8 mouse cellular contexts compared by ENCODE assay signal in genomic region chr7:100988092-100988491, GRCm38 (mm10). TPM values are rescaled to one million over a fixed set of nuclear protein-coding genes. Genes with fewer than 3 reads are reported as not detected.
DNase-seq lines count a peak whose midpoint lies in the region; ATAC-seq and TF ChIP-seq lines count a peak whose summit lies in the region.

No protein-coding gene starts in this region.

- 0 out of 2 replicates have a peak overlapping the region, but pooled peaks have one; percentile 7 for H3K27ac ChIP-seq in heart, adult 2 months
- H3K27ac ChIP-seq in limb, embryonic 13.5 days = no peak overlapping the region
- H3K27ac ChIP-seq in midbrain, postnatal 0 days (ENCODE audit: low read depth, low read length) = no peak overlapping the region
- H3K27ac ChIP-seq in stomach, embryonic 14.5 days (ENCODE audit: low read length) = no peak overlapping the region

- H3K4me2 ChIP-seq in limb, embryonic 13.5 days (replicated peaks) = 0 out of 2 replicates have a peak overlapping the region, but pooled peaks have one; percentile 21
- no peak overlapping the region for H3K4me2 ChIP-seq in midbrain, postnatal 0 days (ENCODE audit: low read depth, low read length, poor library complexity, severe bottlenecking)
- H3K4me2 ChIP-seq in stomach, embryonic 14.5 days (replicated peaks; ENCODE audit: low read depth, low read length) = no peak overlapping the region

- peak; percentile 19; the same call in 1 of the 2 replicates for TF ChIP-seq POLR2A in heart, adult 2 months (IDR thresholded peaks at IDR 0.05; ENCODE audit: insufficient read depth, low read depth, low read length)

- H3K9ac ChIP-seq in heart, adult 2 months (ENCODE audit: low read depth, low read length) = no peak overlapping the region; the same call in 1 of the 2 replicates
- H3K9ac ChIP-seq in limb, embryonic 13.5 days = no peak overlapping the region
- H3K9ac ChIP-seq in midbrain, postnatal 0 days (replicated peaks; ENCODE audit: low read length, poor library complexity, severe bottlenecking) = no peak overlapping the region
- H3K9ac ChIP-seq in stomach, embryonic 14.5 days (replicated peaks; ENCODE audit: low read depth, low read length) = no peak overlapping the region

- TF ChIP-seq EP300 in heart, adult 2 months (IDR thresholded peaks at IDR 0.05; ENCODE audit: insufficient read depth, low read depth, low read length) = peak; percentile 97

- TF ChIP-seq CTCF in heart, adult 2 months (IDR thresholded peaks at IDR 0.05) = peak; percentile 86
- TF ChIP-seq CTCF in midbrain, postnatal 0 days (IDR thresholded peaks at IDR 0.05) = peak; percentile 85

- peaks cover 22% of the 10 kb centered on the region for H3K4me1 ChIP-seq in heart, adult 2 months (ENCODE audit: control insufficient read depth, insufficient read depth, low read length)
- peaks cover 16% of the 10 kb centered on the region for H3K4me1 ChIP-seq in limb, embryonic 13.5 days
- H3K4me1 ChIP-seq in midbrain, postnatal 0 days (ENCODE audit: insufficient read depth, low read length) = no peaks in the 10 kb centered on the region; the same call in 1 of the 2 replicates
- no peaks in the 10 kb centered on the region; the same call in 1 of the 2 replicates for H3K4me1 ChIP-seq in stomach, embryonic 14.5 days (ENCODE audit: control insufficient read depth, insufficient read depth, low read length)

- H3K9me3 ChIP-seq in limb, embryonic 13.5 days = no peaks in the 10 kb centered on the region
- no peaks in the 10 kb centered on the region for H3K9me3 ChIP-seq in midbrain, postnatal 0 days (ENCODE audit: low read length)
- H3K9me3 ChIP-seq in stomach, embryonic 14.5 days (ENCODE audit: control insufficient read depth, low read depth, low read length) = no peaks in the 10 kb centered on the region

- peaks cover 7% of the 10 kb centered on the region; the same call in 1 of the 2 replicates for H3K36me3 ChIP-seq in heart, adult 2 months (ENCODE audit: control insufficient read depth, insufficient read depth, low read length)
- H3K36me3 ChIP-seq in limb, embryonic 13.5 days = no peaks in the 10 kb centered on the region
- no peaks in the 10 kb centered on the region for H3K36me3 ChIP-seq in midbrain, postnatal 0 days (ENCODE audit: insufficient read depth, low read length)
- no peaks in the 10 kb centered on the region for H3K36me3 ChIP-seq in stomach, embryonic 14.5 days (ENCODE audit: control insufficient read depth, insufficient read depth, low read length)

- DNase-seq in thymus, postnatal 0 days (ENCODE audit: low spot score) = peak; percentile 14
- no peak for DNase-seq in thymus, adult 18-20 months
- peak; percentile 85 for DNase-seq in embryo, embryonic 10 days (ENCODE audit: low spot score)
- peak; percentile 84 to 86 for DNase-seq in heart, adult 2 months
- DNase-seq in kidney, adult 11 months = peak; percentile 77
- DNase-seq in midbrain, postnatal 0 days (ENCODE audit: low spot score) = peak; percentile 80

- H3K27me3 ChIP-seq in heart, adult 2 months (ENCODE audit: control insufficient read depth, insufficient read depth, low read length) = no peaks in the 10 kb centered on the region
- H3K27me3 ChIP-seq in limb, embryonic 13.5 days = no peaks in the 10 kb centered on the region
- no peaks in the 10 kb centered on the region for H3K27me3 ChIP-seq in midbrain, postnatal 0 days (ENCODE audit: insufficient read depth, low read length)
- no peaks in the 10 kb centered on the region for H3K27me3 ChIP-seq in stomach, embryonic 14.5 days (ENCODE audit: control insufficient read depth, insufficient read depth, low read length)

- H3K4me3 ChIP-seq in heart, adult 2 months = no peak overlapping the region
- no peak overlapping the region for H3K4me3 ChIP-seq in limb, embryonic 13.5 days
- no peak overlapping the region for H3K4me3 ChIP-seq in midbrain, postnatal 0 days (ENCODE audit: low read depth, low read length)
- H3K4me3 ChIP-seq in stomach, embryonic 14.5 days (ENCODE audit: low read depth, low read length) = no peak overlapping the region

- intact Hi-C loops in heart, adult 2 months (cut with DNase I) = loop anchor here (1.0 to 5.0 kb wide), 2 partner anchors 63 to 244 kb away; no protein-coding TSS in a partner anchor

- ATAC-seq in limb, embryonic 13.5 days (ENCODE audit: low FRiP score, low read depth) = peak; percentile 57; the same call in 1 of the 2 replicates
- ATAC-seq in midbrain, postnatal 0 days (ENCODE audit: low FRiP score) = no peak
- peak; percentile 54; the same call in 1 of the 2 replicates for ATAC-seq in stomach, embryonic 14.5 days (ENCODE audit: insufficient number of reproducible peaks, insufficient read depth, low FRiP score, low read depth)

- WGBS in heart, adult 2 months = 6% methylated on average over 9 of the region's 9 CpGs
- 14% methylated on average over 9 of the region's 9 CpGs for WGBS in limb, embryonic 13.5 days
- whole genome bisulfite sequencing in midbrain, postnatal 0 days = 26% methylated on average over 9 of the region's 9 CpGs
- WGBS in stomach, embryonic 14.5 days = 11% methylated on average over 9 of the region's 9 CpGs

- H3K79me2 ChIP-seq in heart, adult 2 months (replicated peaks; ENCODE audit: control insufficient read depth, insufficient read depth, low read length) = no peaks in the 10 kb centered on the region

RNA-seq across cellular contexts. Expression of gene P2ry6, which starts 13.6 kb away (rescaled TPM):
- 6.0 and 6.4 TPM in 2 replicates for polyA plus RNA-seq in thymus, postnatal 0 days (2015; fragmentation: Nextera tagmentation; extraction: Ambion mirVana)
- 1 to 10 TPM; 3.6 to 4.2 TPM for total RNA-seq in heart, adult 2 months (2021)
- polyA plus RNA-seq in heart, adult 2 months (2012; rRNA removed) = 9.6 and 11.1 TPM in 2 replicates
- 4.7 and 5.6 TPM in 2 replicates for polyA plus RNA-seq in limb, embryonic 13.5 days (2015; fragmentation: Nextera tagmentation; extraction: Ambion mirVana)
- total RNA-seq in midbrain, postnatal 0 days (2014; rRNA removed) = 2.0 and 4.3 TPM in 2 replicates
- 2.7 and 3.3 TPM in 2 replicates for polyA plus RNA-seq in midbrain, postnatal 0 days (2015; fragmentation: Nextera tagmentation; extraction: Ambion mirVana)
- polyA plus RNA-seq in stomach, embryonic 14.5 days (2014; fragmentation: Nextera tagmentation; extraction: Ambion mirVana) = 7.3 and 7.8 TPM in 2 replicates

RNA-seq across cellular contexts. Expression of gene P2ry2, which starts 24.6 kb away (rescaled TPM):
- 1.6 TPM in 2 replicates for polyA plus RNA-seq in thymus, postnatal 0 days (2015; fragmentation: Nextera tagmentation; extraction: Ambion mirVana)
- total RNA-seq in heart, adult 2 months (2021) = 10 to 100 TPM; 22.3 to 32.6 TPM
- 40.4 and 46.8 TPM in 2 replicates for polyA plus RNA-seq in heart, adult 2 months (2012; rRNA removed)
- 1.3 and 1.4 TPM in 2 replicates for polyA plus RNA-seq in limb, embryonic 13.5 days (2015; fragmentation: Nextera tagmentation; extraction: Ambion mirVana)
- total RNA-seq in midbrain, postnatal 0 days (2014; rRNA removed) = 0.44 and 0.85 TPM in 2 replicates
- polyA plus RNA-seq in midbrain, postnatal 0 days (2015; fragmentation: Nextera tagmentation; extraction: Ambion mirVana) = 0.16 and 0.28 TPM in 2 replicates
- 1.7 and 2.0 TPM in 2 replicates for polyA plus RNA-seq in stomach, embryonic 14.5 days (2014; fragmentation: Nextera tagmentation; extraction: Ambion mirVana)

RNA-seq across cellular contexts. Expression of gene Arhgef17, which starts 56.2 kb away (rescaled TPM):
- polyA plus RNA-seq in thymus, postnatal 0 days (2015; fragmentation: Nextera tagmentation; extraction: Ambion mirVana) = 1.0 and 1.1 TPM in 2 replicates
- total RNA-seq in heart, adult 2 months (2021) = 10 to 100 TPM; 26.2 to 28.4 TPM
- polyA plus RNA-seq in heart, adult 2 months (2012; rRNA removed) = 23.4 and 28.9 TPM in 2 replicates
- polyA plus RNA-seq in limb, embryonic 13.5 days (2015; fragmentation: Nextera tagmentation; extraction: Ambion mirVana) = 7.9 and 8.0 TPM in 2 replicates
- 77.6 and 89.1 TPM in 2 replicates for total RNA-seq in midbrain, postnatal 0 days (2014; rRNA removed)
- polyA plus RNA-seq in midbrain, postnatal 0 days (2015; fragmentation: Nextera tagmentation; extraction: Ambion mirVana) = 16.3 and 16.7 TPM in 2 replicates
- 13.7 and 14.1 TPM in 2 replicates for polyA plus RNA-seq in stomach, embryonic 14.5 days (2014; fragmentation: Nextera tagmentation; extraction: Ambion mirVana)

Comparison
In these comparisons a context has a peak if more than half of its experiments do, and no peak if none do; other contexts are left out.
1. DNase-seq: peak in thymus, postnatal 0 days (single experiment), embryo, embryonic 10 days (single experiment), heart, adult 2 months (2 of 2), kidney, adult 11 months (single experiment) and midbrain, postnatal 0 days (single experiment); none in thymus, adult 18-20 months (0 of 2).
2. RNA of gene P2ry2, which starts 24.6 kb away (polyA plus RNA-seq): 40.4 to 46.8 TPM in heart, adult 2 months; 1.7 to 2.0 TPM in stomach, embryonic 14.5 days, 1.6 TPM in thymus, postnatal 0 days, 1.3 to 1.4 TPM in limb, embryonic 13.5 days and 0.16 to 0.28 TPM in midbrain, postnatal 0 days; every median in the first group is over 10 times any median in the second.